Mouse (Mus musculus) thymus, adult 2 months (tissue): ENCODE data around the gene Nfrkb.

Experiments
- CTCF ChIP-seq: fragments of 200-500 bp; IDR thresholded peaks from 2 replicates; pipeline ENCODE4 v1.5.1; 2012; ENCODE audit warnings: mild to moderate bottlenecking, control low read depth, low read length, moderate library complexity, borderline replicate concordance; ENCODE audit not compliant: control insufficient read depth, poor library complexity, insufficient read depth; ENCODE audit errors: extremely low read depth
- POLR2A ChIP-seq: fragments of 200-500 bp; IDR thresholded peaks from 2 replicates; pipeline ENCODE4 v1.6.1; 2012; ENCODE audit warnings: mild to moderate bottlenecking, low read length, control low read depth, moderate library complexity; ENCODE audit not compliant: control insufficient read depth, poor library complexity, insufficient read depth; ENCODE audit errors: extremely low read depth

- no peak for TF ChIP-seq CTCF
- TF ChIP-seq POLR2A = no peak
Measured at GRCm38 (mm10) chr9:31431751-31432150, 45.8 kb downstream of the Nfrkb start.
